Mouse (Mus musculus) heart, postnatal 4 days (tissue): ENCODE data around the gene Nfkb2. TPM values are rescaled to one million over a fixed set of nuclear protein-coding genes. Genes with fewer than 3 reads are reported as not detected.
A peak's percentile ranks its signal among the peaks of the same experiment; 100 is the strongest.

Experiments
- DNase-seq: peaks from one replicate; pipeline ENCODE4 v3.0.0; 2021
- total RNA-seq, 2 experiments: library from RNA; stranded (reverse); gene quantifications; 2 replicates each; pipeline ENCODE4 v1.2.3; 2021

Gene Nfkb2
- total RNA-seq, 2 experiments from 2014 or later: 15.1 to 15.2 TPM

DNA sequence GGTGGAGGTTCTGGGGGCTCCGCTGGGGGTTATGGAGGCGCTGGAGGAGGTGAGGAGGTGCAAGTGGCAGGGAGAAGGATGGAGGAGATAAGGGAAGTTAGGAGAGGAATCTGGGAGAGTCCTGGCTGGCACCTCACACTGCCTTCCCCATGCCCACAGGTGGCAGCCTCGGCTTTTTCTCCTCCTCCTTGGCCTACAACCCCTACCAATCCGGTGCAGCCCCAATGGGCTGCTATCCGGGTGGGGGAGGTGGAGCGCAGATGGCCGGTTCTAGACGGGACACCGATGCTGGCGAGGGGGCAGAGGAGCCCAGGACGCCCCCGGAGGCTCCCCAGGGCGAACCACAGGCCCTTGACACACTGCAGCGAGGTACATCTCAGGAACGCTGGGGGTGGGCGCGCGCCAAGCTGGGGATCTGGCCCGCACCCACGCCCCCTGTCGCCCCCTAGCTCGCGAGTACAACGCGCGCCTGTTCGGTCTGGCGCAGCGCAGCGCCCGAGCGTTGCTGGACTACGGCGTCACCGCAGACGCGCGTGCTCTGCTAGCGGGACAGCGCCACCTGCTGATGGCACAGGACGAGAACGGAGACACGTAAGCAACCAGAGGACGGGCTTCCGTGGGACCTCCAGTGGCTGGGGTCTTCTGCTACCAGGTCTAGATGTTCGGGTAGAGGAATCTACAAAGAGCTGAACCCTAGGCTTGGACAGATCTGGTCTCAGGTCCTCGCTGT lies 4.8 kb downstream of the Nfkb2 start:
- peak; percentile 93 for DNase-seq

DNA sequence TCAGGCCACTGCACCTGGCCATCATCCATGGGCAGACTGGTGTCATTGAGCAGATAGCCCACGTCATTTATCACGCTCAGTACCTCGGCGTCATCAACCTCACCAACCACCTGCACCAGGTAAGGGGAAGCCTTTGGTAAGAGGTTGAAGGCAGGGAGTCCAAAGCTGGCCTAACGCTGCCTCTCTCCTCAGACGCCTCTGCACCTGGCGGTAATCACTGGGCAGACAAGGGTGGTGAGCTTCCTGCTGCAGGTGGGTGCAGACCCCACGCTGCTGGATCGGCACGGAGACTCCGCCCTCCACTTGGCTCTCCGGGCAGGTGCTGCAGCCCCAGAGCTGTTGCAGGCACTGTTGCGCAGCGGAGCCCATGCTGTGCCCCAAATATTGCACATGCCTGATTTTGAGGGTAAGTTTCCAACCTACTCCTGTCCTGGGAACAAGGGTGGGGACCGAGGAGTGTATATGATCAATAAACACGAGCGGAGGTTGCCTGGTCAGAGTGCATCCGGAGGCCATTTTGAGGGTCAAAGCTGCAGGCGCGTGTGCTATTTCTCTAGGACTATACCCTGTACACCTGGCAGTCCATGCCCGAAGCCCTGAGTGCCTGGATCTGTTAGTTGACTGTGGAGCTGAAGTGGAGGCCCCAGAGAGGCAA lies 5.7 kb downstream of the Nfkb2 start:
- peak; percentile 6 for DNase-seq

DNA sequence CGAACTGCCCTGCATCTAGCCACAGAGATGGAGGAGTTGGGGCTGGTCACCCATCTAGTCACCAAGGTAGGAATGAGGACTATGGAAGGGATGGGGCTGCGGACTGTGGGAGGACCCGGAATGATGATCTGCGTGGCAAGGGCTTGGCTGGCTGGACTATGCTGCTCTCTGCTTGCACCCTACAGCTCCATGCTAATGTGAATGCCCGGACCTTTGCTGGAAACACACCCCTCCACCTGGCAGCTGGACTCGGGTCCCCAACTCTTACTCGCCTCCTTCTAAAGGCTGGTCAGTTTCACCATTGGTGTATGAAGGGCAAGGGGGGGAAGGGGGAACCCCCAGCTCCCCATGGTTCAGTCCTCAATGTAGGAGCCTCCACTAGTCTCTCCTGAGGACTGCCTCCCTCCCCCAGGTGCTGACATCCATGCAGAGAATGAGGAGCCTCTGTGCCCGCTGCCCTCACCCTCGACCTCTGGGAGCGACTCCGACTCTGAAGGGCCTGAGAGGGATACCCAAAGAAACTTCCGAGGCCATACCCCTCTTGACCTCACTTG lies 6.3 kb downstream of the Nfkb2 start:
- no peak for DNase-seq

DNA sequence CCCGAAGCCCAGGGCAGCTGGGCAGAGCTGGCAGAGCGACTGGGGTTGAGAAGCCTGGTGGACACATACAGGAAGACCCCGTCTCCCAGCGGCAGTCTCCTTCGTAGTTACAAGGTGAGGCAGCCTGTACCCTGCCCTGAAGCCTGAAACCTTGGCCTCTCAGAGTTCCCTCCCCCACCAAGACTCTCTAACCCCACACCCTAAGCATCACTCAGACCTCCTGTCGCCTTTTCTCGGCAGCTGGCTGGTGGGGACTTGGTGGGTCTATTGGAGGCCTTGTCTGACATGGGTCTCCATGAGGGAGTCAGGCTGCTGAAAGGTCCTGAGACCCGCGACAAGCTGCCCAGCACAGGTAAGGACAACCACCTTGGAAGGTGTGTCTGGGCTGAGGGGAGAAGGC lies 7.2 kb downstream of the Nfkb2 start:
- no peak for DNase-seq

DNA sequence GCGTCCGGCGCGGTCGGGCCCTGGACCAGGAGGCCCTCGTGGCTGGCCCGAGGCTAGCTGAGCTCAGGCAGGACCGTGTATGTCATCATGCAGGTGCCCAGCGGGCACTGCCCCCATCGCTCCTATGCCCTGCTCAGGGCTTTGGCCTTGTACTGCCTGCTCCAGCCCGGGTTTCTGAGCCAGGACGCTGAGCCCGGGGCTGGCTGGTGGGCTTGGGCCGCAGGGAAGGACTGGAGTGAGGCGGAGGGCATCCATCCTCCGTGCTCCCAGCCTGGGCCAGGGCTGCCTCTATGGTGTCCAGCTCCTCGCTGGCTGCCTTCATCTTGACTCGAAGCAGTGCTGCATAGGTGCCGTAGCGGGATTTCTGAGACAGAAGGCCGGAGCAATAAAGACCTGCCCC lies 8.4 kb downstream of the Nfkb2 start:
- no peak for DNase-seq

DNA sequence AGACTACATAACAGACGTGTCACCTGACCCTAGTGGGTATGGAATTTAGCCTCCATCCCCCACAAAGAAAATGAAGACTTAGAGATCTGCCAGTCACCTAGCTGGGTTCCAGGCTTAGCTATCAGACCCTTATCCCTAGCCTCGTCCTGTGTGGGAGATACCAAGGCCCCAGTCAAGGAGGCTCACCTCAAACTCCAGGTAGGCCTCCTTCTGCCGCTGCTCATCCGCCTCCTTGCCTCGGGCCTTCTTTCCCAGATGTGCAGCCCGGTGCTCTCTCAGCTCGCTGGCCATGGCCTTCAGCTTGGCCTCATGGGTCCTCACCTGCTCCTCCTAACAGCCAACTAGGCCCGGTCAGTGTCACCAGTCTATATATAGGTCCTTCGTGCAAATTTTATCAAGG lies 9.0 kb downstream of the Nfkb2 start:
- DNase-seq: no peak

DNA sequence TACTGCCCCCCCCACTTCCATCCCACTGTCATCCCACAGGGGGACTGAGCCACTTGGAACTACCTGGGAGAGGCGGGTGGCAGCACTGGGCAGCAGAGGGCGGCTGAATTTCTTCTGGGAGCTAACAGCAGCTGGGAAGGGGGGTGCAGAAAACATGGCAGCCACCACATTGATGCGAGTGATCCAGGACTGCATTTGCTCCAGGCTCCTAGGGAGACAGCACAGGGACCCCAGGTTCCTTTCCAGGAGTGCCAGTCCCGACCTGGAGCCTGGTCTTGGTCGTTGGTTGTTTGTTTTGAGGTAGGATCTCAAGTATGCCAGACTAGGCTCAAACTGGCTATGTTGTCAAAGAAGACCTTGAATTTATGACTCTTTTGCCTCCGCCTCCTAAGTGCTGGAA lies 9.5 kb downstream of the Nfkb2 start:
- DNase-seq: peak; percentile 4

DNA sequence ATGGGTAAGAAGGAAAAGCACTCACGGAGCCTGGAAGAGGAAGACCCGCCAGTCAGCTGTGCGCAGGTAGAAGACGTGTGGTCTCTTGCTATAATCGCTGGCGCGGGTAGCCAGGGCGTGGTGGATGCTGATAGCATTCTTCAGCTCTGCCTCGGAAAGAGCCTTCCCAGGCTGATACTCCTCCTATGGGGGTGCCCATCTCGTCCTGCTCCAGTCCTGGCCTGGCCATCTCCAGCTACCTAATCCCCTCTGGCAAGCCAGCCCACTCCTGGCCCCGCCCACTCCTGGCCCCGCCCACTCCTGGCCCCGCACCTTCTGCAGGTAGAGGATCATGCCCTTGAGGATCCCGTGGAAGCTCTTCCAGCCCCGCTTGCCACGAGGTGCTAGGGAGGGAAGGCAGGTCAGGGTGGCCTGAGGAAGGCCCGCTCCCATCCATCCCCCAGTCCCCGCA lies 10.1 kb downstream of the Nfkb2 start:
- peak; percentile 32 for DNase-seq

DNA sequence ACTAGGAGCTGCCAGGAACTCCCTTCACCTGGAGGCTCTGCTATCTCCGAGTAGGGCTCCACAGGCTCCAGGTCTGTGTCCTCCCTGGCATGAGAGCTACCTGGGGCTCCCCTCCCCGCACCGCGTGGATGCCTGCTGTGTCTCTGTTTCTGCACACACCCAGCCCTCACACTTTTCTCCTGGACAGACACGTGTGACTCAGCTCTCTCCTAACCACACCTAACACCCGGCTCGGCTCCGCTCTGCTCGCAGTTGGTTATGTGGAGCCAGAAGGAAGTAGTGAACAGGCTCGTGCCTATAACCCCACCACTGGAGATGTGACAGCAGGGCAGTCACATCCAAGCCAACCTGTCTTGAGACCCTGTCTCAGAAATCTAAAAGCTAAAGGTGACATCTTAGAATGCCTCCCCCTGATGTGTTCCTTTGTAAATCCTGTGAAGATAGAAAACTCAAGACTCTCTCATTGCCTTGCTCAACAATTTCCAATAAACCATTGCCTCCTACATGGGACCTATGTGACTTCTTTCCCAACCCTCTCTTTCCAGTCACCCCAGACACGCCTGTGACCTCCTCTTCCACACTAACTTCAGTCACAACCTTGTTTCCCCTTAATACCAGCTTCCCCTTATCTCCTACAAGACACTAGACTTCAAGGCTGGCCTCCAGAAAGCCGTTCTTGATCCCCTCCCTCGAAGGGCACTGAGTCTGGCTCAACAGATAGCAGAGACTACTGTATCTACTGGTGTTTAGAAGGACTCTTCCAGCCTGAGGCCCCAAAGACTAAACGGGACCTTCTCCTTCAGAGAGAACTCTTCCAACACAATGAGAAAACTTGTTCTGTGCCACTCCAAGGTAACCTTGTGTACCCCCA lies 11.0 kb downstream of the Nfkb2 start:
- no peak for DNase-seq

DNA sequence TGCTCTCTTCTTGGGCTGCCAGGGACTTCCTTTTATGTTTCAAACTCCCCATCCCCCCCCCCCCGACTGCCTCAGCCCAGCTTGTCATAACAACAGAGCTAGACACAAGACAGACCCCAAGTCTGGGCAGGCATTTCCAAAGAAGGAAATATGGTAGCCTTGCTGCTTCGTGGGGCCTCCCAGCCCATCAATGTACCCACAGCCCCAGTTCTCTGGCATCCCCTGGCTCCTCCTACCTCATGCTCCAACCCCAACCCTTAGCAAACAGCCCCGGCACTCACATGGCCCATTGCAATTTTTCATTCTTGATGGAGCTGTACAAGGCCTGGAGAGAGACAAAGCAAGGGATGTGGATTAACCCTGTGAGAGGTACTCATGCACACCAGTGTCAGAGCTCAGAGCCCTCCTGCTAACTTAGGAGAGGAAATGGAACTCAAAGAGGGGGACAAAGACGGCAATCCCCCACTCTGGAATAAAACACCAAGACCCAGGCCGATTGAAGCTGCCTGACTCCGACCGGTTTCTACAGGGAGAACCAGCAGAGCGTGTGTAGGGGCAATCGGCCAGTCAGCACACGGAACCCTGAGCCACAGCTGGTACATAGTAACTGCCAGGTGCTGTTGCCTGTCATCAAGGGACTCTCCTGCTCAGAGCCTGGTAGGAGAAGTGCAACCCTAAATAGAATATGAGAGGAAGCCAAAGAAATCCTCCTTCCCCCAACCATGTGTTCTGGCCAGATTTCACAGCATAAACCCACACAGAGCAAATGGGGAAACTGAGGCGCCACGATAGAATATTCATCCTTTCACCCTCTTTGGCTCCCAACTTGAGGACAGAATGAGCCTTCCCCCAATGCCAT lies 11.9 kb downstream of the Nfkb2 start:
- no peak for DNase-seq

DNA sequence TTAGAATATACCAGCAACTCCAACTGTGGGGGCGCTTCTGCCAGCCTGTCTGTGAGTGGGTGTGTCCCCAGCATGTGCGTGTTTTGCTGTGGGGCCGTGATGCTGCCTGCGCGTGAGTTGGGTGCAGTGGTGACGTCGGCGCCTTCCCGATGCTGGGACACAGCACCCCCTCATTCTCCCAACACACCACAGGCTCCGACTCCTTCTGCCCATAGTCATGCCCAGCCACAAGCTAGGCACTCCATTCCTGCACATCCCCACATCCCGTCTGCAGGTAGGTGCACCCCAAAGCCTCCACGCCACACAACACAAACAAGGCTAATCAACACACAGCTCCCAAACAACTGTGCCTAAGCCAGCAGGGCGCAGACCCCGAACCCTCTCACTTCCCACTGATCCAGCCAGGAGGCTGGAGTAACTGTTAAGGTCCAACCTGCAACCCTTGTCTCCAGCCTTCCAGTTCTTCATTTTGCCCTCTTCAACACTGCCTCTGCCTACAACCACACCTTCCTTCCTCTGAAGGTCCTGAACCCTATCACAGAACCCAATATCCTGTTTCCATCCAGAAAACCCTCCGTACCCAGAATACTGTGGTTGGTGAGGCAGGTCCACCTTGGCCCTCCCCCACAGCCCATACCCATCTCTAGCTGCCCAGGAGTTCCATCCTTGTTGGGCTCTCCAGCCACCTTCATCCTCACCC lies 12.9 kb downstream of the Nfkb2 start:
- DNase-seq: no peak

DNA sequence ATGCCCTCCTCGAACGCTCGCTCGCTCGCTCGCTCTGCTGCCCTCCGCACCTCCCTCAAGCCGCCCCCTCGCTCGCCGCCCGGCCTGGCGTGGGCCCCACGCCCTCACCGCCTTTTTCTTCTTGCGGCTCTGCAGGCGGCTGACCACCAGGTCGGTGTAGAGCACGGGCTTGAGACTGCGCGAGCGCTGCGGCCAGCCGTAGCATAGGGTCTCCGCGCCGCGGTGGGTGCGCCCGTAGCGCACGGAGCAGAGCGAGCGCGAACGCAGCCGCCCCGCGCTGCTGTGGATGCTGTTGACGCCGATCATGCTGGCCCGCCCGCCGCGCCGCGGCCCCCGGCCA lies 13.4 kb downstream of the Nfkb2 start:
- peak; percentile 11 for DNase-seq

DNA sequence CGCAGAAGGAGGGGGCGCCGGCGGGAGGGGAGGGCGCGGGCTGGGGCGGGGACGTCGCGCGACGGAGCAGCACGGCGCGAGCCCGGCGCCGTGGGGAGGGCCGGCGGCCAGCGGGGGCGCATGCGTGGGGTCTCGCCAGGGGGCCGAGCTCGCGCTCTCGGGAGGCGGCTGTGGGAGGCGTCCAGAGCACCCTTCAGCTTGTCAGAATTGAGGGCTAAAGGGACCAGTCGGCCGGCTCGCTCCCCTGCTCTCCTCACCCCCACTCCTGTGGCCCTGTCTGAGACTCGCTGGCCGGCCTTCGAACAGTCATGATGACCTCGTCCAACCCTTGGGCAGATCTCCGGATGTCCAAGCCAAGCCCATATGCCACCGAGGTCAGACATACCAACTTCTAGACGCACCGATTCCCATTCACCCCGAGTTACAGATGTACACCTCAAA lies 13.9 kb downstream of the Nfkb2 start:
- peak; percentile 54 for DNase-seq

DNA sequence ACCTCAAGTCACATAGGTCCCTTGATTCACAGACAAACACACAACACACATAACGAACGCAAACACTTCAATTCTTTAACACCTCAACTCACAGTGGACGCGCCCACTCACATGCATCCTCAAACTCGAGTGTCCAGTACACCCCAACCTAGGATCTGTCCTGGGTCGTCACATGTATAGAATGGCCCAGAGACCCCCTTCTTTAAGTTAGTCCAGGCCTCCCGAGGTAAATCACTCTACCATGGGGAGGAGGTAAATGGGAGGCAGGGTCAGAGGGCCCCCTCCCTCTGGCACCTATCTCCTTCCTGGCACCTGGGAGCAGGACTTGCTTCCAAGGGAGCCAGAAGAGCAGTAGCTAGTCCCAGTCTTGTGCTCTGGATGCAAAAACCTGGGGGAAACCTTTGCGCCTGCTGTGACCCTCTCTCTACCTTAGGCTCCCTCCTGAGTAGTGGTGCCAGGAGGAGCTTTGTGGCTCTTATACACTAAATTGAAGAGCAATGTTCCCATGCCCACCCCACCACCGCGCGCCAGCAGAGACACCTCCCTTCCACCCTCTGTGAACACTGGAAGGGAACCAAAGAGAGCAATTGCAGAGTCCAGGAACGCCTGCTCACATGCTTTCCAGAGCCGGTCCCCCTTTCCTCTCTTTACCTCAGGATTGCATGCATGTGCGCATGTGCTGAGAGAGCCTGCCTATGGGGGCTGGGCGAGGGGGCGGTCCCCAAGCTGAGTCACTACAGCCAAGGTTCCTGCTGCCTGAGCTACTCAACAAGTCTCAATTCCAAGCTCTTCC lies 14.7 kb downstream of the Nfkb2 start:
- peak; percentile 76 for DNase-seq

DNA sequence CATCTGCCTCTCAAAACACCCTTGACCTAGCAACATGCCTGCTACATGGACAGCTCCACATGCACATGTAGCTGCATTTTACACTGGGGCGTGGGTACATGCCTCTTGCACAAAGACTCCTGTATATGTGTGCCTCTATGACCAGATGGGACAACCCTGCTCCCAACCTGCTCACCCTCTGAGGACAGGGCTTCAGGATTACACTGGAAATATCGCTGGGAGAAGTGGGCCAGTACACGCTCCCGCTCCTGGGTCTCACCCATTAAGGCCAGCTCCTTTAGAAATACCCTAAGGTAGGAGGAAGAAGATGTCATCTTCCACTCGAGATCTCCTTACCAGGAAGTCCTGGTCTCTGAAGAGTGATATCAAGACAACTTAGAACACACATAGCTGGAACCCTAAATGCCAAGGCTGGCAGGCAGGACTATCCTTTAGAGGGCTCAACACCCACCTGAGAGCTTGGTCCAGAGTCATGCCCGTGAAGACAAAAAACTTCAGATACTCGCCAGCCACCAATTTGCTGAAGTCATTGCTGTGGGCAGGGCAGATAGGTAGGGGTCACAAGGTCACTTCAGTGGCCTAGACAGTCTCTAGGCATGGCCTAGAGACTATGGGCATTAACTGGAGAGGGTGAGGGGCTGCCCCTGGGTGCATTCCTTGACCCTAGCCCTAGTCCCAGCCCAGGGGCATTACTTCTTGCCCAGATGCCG lies 16.1 kb downstream of the Nfkb2 start:
- DNase-seq: no peak

DNA sequence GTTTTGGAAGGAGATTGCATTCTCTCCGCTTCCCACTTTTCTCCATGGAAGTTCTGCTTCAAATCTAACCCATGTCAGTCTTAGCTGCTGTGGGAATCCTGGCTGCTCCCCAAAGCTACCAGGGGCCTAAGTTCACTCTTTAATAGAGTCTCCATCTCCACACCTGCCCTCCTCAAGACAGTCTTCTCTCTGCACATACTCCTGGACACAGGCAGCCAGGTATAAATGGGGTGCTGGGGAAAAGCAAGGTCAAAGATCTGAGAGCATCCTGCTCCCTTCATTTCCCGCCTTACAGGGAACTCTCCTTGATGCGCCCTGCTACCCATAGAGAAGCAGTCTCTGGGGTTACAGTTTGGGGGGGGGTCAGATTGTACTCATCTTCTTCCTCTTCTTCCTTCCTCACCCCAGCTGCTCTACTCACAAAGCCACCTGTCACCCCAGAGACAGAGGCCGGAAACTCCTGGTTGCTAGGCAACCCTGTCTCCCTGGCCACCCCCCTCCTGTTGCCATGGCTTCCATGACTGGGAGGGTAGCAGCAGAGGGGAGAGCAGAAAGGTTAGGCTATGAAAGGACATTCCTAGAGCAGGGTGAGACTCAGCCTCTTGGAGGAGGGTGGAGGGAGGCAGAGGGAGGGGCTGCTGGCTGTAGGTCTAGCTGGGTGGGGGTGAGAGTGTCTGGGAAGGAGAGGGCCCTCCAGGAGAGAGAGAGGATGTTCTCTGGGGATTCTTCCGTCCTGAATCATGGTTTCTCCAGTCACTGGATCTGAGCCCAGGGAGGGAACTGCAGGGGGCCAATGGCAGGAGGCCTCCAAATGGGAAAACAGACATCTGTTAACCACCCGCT lies 17.2 kb downstream of the Nfkb2 start:
- DNase-seq: no peak

DNA sequence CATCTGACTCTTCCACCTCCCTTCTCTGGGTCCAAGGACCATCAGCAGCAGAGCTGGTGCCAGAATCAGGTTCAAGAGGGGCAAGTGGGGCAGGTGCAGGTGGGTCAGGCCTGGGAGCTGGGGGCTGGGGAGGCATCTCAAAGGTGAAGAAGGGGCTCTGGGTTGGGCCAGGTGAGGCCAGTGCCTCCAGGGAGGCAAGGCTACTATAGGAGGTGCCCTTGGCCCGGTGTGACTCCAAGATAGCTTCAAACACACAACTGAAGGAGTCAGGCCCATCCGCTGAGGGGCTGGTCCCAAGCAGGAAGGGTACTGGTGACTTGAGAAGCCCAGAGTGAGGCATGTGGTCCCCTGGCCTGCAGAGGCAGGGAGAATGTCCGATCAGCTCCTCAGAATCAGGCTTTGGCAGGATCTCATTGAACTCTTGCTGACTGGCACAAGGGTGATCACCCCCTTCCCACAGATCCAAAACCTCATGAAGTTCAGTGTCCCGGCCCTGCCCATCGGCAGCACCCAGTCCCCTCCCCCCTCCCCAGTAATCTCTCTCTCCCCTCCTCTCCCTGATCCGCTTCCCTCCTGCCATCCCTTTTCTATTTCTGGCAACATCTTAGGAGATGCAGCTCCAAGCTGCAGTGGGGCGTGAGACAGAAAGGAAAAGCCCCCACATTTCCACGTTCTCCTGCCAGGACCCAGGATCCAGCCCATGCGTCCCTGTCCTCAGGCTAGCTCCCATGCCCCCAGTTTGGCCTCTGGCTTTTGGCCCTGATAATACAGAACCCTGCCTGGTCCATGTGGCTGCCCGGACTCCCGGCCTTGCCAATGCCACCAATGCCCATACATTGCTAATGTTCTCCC lies 18.2 kb downstream of the Nfkb2 start:
- DNase-seq: no peak
